Mouse (Mus musculus) brain, embryonic 14.5 days (tissue): Measurements from ENCODE around the gene Arap1. TPM values are rescaled to one million over a fixed set of nuclear protein-coding genes. Genes with fewer than 3 reads are reported as not detected.

Source experiments
- DNase-seq: peaks from one replicate; pipeline ENCODE4 v3.0.0-alpha.2; 2011; ENCODE audit warnings: low read depth
- CTCF ChIP-seq: fragments of 200-500 bp; IDR thresholded peaks from 2 replicates; pipeline ENCODE4 v1.5.1; 2012; ENCODE audit warnings: inconsistent platforms, mild to moderate bottlenecking, moderate library complexity, borderline replicate concordance; ENCODE audit not compliant: insufficient read depth, insufficient read length; ENCODE audit errors: extremely low read depth
- POLR2A ChIP-seq: fragments of 200-500 bp; IDR thresholded peaks from 2 replicates; pipeline ENCODE4 v1.6.1; 2012; ENCODE audit warnings: mild to moderate bottlenecking, inconsistent platforms, borderline replicate concordance; ENCODE audit not compliant: poor library complexity, insufficient read depth, insufficient read length, severe bottlenecking; ENCODE audit errors: extremely low read depth
- polyA plus RNA-seq: library from polyadenylated mRNA; depleted of rRNA; stranded (reverse); fragments of >200 nt; gene quantifications from 2 replicates; pipeline ENCODE4 v1.2.3, GENCODE M21; 2012

Arap1 gene
- polyA plus RNA-seq, 1 experiment = 17.1 TPM

- DNase-seq = no peak
These were observed 20.1 kb upstream of the Arap1 start for GRCm38 (mm10) chr7:101327786-101328185.

GRCm38 (mm10) chr7:101328621-101329158 is 19.2 kb upstream of the Arap1 start:
- peak; percentile 83 for DNase-seq
- TF ChIP-seq POLR2A = no peak
- TF ChIP-seq CTCF = no peak

More at GRCm38 (mm10) chr7:101327786-101328185, 20.1 kb upstream of the Arap1 start:
- TF ChIP-seq CTCF = no peak
- TF ChIP-seq POLR2A = no peak

GRCm38 (mm10) chr7:101329606-101330005 is 18.3 kb upstream of the Arap1 start:
- TF ChIP-seq CTCF = no peak
- no peak for TF ChIP-seq POLR2A
- no peak for DNase-seq

- TF ChIP-seq CTCF = no peak
- TF ChIP-seq POLR2A = no peak
- DNase-seq = no peak
These were observed 17.6 kb upstream of the Arap1 start for GRCm38 (mm10) chr7:101330074-101330840.

GRCm38 (mm10) chr7:101330841-101331173 is 17.1 kb upstream of the Arap1 start:
- DNase-seq = no peak
- no peak for TF ChIP-seq POLR2A
- TF ChIP-seq CTCF = no peak

- TF ChIP-seq CTCF = no peak
- no peak for TF ChIP-seq POLR2A
- DNase-seq = no peak
These were observed 15.6 kb upstream of the Arap1 start for GRCm38 (mm10) chr7:101332045-101332831.

GRCm38 (mm10) chr7:101335228-101335627 is 12.6 kb upstream of the Arap1 start:
- DNase-seq = no peak
- TF ChIP-seq CTCF (no peak), POLR2A (no peak)

GRCm38 (mm10) chr7:101336686-101337085 is 11.2 kb upstream of the Arap1 start:
- DNase-seq = no peak
- no peak for TF ChIP-seq CTCF
- no peak for TF ChIP-seq POLR2A

GRCm38 (mm10) chr7:101337401-101337800 is 10.5 kb upstream of the Arap1 start:
- no peak for TF ChIP-seq CTCF
- TF ChIP-seq POLR2A = no peak
- DNase-seq = no peak

GRCm38 (mm10) chr7:101341405-101341804 is 6.5 kb upstream of the Arap1 start:
- DNase-seq = no peak
- TF ChIP-seq CTCF (no peak), POLR2A (no peak)

GRCm38 (mm10) chr7:101343135-101343534 is 4.7 kb upstream of the Arap1 start:
- TF ChIP-seq CTCF (no peak), POLR2A (no peak)
- no peak for DNase-seq

GRCm38 (mm10) chr7:101344892-101345291 is 3.0 kb upstream of the Arap1 start:
- DNase-seq = no peak
- no peak for TF ChIP-seq CTCF
- no peak for TF ChIP-seq POLR2A

- no peak for DNase-seq
- no peak for TF ChIP-seq POLR2A
- TF ChIP-seq CTCF = no peak
These were observed 876 bp upstream of the Arap1 start for GRCm38 (mm10) chr7:101346991-101347390.
